Mouse (Mus musculus): ENCODE data around the gene Gatc. TPM values are rescaled to one million over a fixed set of nuclear protein-coding genes. Genes with fewer than 3 reads are reported as not detected.
"Not testable (repeated sequence)": the region's sequence is repeated elsewhere in the genome, so short reads cannot be mapped to it uniquely, and the experiment has no call there.

The Gatc gene
- polyA plus RNA-seq, 1 experiment from 2014 or later, result 34.1 TPM

DNA sequence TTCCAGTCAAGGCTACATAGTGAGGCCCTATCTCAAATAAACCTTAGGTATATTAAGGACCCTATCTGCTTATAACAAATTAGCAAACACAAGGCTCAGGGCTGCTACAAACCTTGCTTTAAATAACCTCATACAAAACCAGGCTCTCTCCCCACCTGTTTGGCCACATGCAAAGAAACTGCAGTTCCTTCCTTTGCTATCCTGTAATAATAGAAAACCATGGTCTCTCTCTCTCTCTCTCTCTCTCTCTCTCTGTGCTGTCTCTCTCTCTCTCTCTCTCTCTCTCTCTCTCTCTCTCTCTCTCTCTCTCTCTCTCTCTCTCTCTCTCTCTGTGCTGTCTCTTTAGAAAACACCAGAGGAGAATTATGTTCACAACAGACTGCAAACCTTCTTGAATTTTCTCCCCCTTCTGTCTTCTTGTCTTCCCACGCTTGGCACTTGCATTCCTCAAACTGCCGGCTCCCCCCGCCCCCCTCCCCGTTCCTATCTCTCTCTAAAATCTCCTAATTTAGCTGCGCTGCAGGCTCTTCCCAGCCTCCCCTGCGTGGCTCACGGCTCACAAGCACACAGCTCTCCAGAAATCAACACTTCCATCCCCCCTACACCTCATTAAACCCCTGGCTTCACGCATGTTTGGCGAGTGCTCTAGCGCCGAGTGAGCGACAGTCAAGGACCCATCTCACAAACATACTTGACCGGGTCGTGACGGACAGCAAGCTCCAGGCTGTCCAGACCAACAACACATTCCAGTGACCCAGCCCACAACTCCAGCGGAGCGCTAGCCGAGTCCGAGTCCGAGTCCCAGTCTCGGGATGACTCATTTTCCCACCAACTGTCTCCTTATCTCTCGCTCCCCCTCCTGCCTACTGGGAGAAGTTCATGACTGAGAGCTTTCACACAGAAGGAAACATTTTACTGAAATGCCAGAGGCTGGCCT, 21.7 kb downstream of the Gatc start:
- H3K27ac ChIP-seq, result peak overlapping the region; percentile 75
- H3K36me3 ChIP-seq, result no peaks in the 10 kb centered on the region
- peak; percentile 69 for DNase-seq (ENCODE audit: low spot score)
- no peaks in the 10 kb centered on the region for H3K9me3 ChIP-seq (replicated peaks)
- WGBS, result under 1% methylated on average over 22 of the region's 22 CpGs
- H3K4me3 ChIP-seq, result peak overlapping the region; percentile 48
- no peaks in the 10 kb centered on the region for H3K27me3 ChIP-seq (ENCODE audit: low read depth, poor library complexity, severe bottlenecking)
- H3K4me1 ChIP-seq, result peaks cover 39% of the 10 kb centered on the region

GRCm38 (mm10) chr5:115317645-115318328, 23.2 kb downstream of the Gatc start:
- peak overlapping the region; percentile 31 for H3K4me3 ChIP-seq
- no peaks in the 10 kb centered on the region for H3K9me3 ChIP-seq (replicated peaks)
- H3K27ac ChIP-seq, result peak overlapping the region; percentile 91
- no peaks in the 10 kb centered on the region for H3K27me3 ChIP-seq (ENCODE audit: low read depth, poor library complexity, severe bottlenecking)
- WGBS, result 2% methylated on average over 10 of the region's 10 CpGs
- H3K36me3 ChIP-seq, result no peaks in the 10 kb centered on the region
- DNase-seq (ENCODE audit: low spot score), result peak; percentile 79
- H3K4me1 ChIP-seq, result peaks cover 52% of the 10 kb centered on the region

- WGBS, result 3% methylated on average over 14 of the region's 14 CpGs
- peak overlapping the region; percentile 31 for H3K4me3 ChIP-seq
- no peaks in the 10 kb centered on the region for H3K27me3 ChIP-seq (ENCODE audit: low read depth, poor library complexity, severe bottlenecking)
Measured at GRCm38 (mm10) chr5:115316968-115317644, 23.9 kb downstream of the Gatc start.

DNA sequence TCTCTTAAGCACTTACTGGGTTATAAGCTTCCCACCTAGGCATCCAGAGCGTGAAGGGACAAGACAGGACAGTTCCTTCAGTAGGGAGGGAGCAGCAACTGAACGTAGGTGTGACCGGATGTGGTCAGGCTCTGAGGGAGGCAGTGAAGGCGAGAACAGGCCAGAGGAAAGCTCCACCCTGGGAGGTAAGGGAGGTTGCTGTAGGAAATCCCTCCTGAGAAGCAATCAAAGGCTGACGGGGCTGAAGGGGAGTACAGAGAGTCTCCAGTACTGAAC, 27.4 kb downstream of the Gatc start:
- H3K4me1 ChIP-seq, result peaks cover 43% of the 10 kb centered on the region
- H3K36me3 ChIP-seq, result no peaks in the 10 kb centered on the region
- DNase-seq (ENCODE audit: low spot score), result no peak
- 28% methylated on average over 5 of the region's 5 CpGs for WGBS
- no peaks in the 10 kb centered on the region for H3K27me3 ChIP-seq (ENCODE audit: low read depth, poor library complexity, severe bottlenecking)
- no peak overlapping the region for H3K4me3 ChIP-seq
- no peaks in the 10 kb centered on the region for H3K9me3 ChIP-seq (replicated peaks)
- H3K27ac ChIP-seq, result peak overlapping the region; percentile 68; the same call in 1 of the 2 replicates

More at GRCm38 (mm10) chr5:115316968-115317644, 23.9 kb downstream of the Gatc start:
- Histone ChIP-seq H3K36me3 (no peaks in the 10 kb centered on the region), H3K27ac (peak overlapping the region; percentile 91), H3K9me3 (replicated peaks) (no peaks in the 10 kb centered on the region), H3K4me1 (peaks cover 52% of the 10 kb centered on the region)
- peak; percentile 58 for DNase-seq (ENCODE audit: low spot score)

- Histone ChIP-seq H3K36me3 (no peaks in the 10 kb centered on the region), H3K9me3 (replicated peaks) (no peaks in the 10 kb centered on the region), H3K27ac (peak overlapping the region; percentile 68; the same call in 1 of the 2 replicates), H3K4me1 (peaks cover 37% of the 10 kb centered on the region), H3K27me3 (ENCODE audit: low read depth, poor library complexity, severe bottlenecking) (no peaks in the 10 kb centered on the region), H3K4me3 (no peak overlapping the region)
- DNase-seq (ENCODE audit: low spot score), result no peak
- WGBS, result 76% methylated on average over 10 of the region's 10 CpGs
Measured at GRCm38 (mm10) chr5:115312816-115313667, 27.9 kb downstream of the Gatc start.

GRCm38 (mm10) chr5:115312354-115312753, 28.6 kb downstream of the Gatc start:
- 82% methylated on average over 4 of the region's 4 CpGs for WGBS
- peaks cover 30% of the 10 kb centered on the region for H3K4me1 ChIP-seq
- no peak overlapping the region for H3K4me3 ChIP-seq
- DNase-seq (ENCODE audit: low spot score), result no peak
- H3K27me3 ChIP-seq (ENCODE audit: low read depth, poor library complexity, severe bottlenecking), result no peaks in the 10 kb centered on the region
- no peaks in the 10 kb centered on the region for H3K36me3 ChIP-seq
- no peaks in the 10 kb centered on the region for H3K9me3 ChIP-seq (replicated peaks)
- H3K27ac ChIP-seq, result 0 out of 2 replicates have a peak overlapping the region, but pooled peaks have one; percentile 3

DNA sequence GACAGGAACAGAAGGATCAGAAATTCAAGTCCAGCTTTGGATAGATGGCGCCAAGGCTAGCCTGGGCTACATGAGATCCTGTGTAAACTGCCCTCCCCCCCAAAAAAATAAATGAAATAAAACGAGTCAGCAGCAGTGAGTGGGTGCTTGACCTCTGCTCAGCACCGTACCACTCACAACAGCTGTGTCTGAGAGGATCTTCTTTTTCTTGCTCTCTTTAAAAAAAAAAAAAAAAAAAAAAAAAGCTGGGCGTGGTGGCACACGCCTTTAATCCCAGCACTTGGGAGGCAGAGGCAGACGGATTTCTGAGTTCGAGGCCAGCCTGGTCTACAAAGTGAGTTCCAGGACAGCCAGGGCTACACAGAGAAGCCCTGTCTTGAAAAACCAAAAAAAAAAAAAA, 38.8 kb downstream of the Gatc start:
- H3K36me3 ChIP-seq, result peaks cover 28% of the 10 kb centered on the region
- H3K27me3 ChIP-seq (ENCODE audit: low read depth, poor library complexity, severe bottlenecking); DNase-seq (ENCODE audit: low spot score); H3K9me3 ChIP-seq (replicated peaks); H3K4me3 ChIP-seq; H3K27ac ChIP-seq: not testable (repeated sequence)
- WGBS, result 88% methylated on average over 7 of the region's 7 CpGs
- H3K4me1 ChIP-seq, result peaks cover 31% of the 10 kb centered on the region

- Histone ChIP-seq H3K4me3 (peak overlapping the region; percentile 93), H3K36me3 (peaks cover 34% of the 10 kb centered on the region), H3K4me1 (peaks cover 31% of the 10 kb centered on the region), H3K27me3 (ENCODE audit: low read depth, poor library complexity, severe bottlenecking) (no peaks in the 10 kb centered on the region), H3K9me3 (replicated peaks) (no peaks in the 10 kb centered on the region), H3K27ac (peak overlapping the region; percentile 93)
- no peak for DNase-seq (ENCODE audit: low spot score)
- 31% methylated on average over 13 of the region's 13 CpGs for WGBS
Measured at GRCm38 (mm10) chr5:115301615-115302014, 39.4 kb downstream of the Gatc start.

GRCm38 (mm10) chr5:115300792-115301614, 40.0 kb downstream of the Gatc start, which contains the start of gene Dynll1:
Gene Dynll1, minus strand, starts transcription at chr5:115300999.
- H3K9me3 ChIP-seq (replicated peaks), result no peaks in the 10 kb centered on the region
- under 1% methylated on average over 65 of the region's 66 CpGs for WGBS
- peaks cover 31% of the 10 kb centered on the region for H3K4me1 ChIP-seq
- H3K27ac ChIP-seq, result peak within 1 kb of the TSS; percentile 93
- peak; percentile 100 for DNase-seq (ENCODE audit: low spot score)
- H3K4me3 ChIP-seq, result peak within 1 kb of the TSS; percentile 93
- no peaks in the 10 kb centered on the region for H3K27me3 ChIP-seq (ENCODE audit: low read depth, poor library complexity, severe bottlenecking)
- peaks cover 40% of the 10 kb centered on the region for H3K36me3 ChIP-seq

- Histone ChIP-seq H3K9me3 (replicated peaks) (no peaks in the 10 kb centered on the region), H3K27ac (peak overlapping the region; percentile 93), H3K27me3 (ENCODE audit: low read depth, poor library complexity, severe bottlenecking) (no peaks in the 10 kb centered on the region), H3K36me3 (peaks cover 48% of the 10 kb centered on the region), H3K4me3 (peak overlapping the region; percentile 93), H3K4me1 (peaks cover 34% of the 10 kb centered on the region)
- DNase-seq (ENCODE audit: low spot score), result peak; percentile 71
- under 1% methylated on average over 46 of the region's 46 CpGs for WGBS
Measured at GRCm38 (mm10) chr5:115300035-115300744, 40.8 kb downstream of the Gatc start.

GRCm38 (mm10) chr5:115296347-115296746, 44.6 kb downstream of the Gatc start:
- WGBS, result 86% methylated on average over 10 of the region's 10 CpGs

More at GRCm38 (mm10) chr5:115296347-115296746, 44.6 kb downstream of the Gatc start:
- Histone ChIP-seq H3K27ac (no peak overlapping the region), H3K27me3 (ENCODE audit: low read depth, poor library complexity, severe bottlenecking) (no peaks in the 10 kb centered on the region), H3K4me3 (no peak overlapping the region), H3K9me3 (replicated peaks) (no peaks in the 10 kb centered on the region), H3K36me3 (peaks cover 83% of the 10 kb centered on the region), H3K4me1 (peaks cover 32% of the 10 kb centered on the region)
- DNase-seq (ENCODE audit: low spot score), result no peak

Data from limb, embryonic 10.5 days (tissue).